Mouse (Mus musculus) WW6 (cell line): ENCODE results near the gene Frs3.

ENCODE experiments used
- DNase-seq: peaks from one replicate; pipeline ENCODE4 v3.0.0-alpha.2; 2013; ENCODE audit warnings: low read depth, low spot score

Frs3 gene

DNA sequence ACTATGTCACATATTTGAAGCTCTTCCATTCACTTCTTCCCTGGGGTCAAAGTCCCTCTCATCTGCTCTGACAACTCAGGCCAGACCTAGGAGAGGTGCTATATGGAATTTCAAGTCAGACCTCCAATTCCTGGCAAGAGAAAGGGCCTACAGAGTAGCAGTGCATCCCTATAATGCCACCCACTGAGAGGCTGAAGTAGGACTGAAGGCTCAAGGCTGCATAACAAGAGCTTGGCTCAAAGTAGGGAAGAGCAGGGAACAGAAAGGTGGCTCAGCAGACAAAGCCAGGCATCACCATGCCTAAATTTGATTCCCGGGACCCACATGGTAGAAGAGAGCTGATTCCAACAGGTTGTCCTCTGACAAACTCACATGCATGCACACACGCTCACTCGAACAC lies 2.8 kb downstream of the Frs3 start:
- DNase-seq = no peak

DNA sequence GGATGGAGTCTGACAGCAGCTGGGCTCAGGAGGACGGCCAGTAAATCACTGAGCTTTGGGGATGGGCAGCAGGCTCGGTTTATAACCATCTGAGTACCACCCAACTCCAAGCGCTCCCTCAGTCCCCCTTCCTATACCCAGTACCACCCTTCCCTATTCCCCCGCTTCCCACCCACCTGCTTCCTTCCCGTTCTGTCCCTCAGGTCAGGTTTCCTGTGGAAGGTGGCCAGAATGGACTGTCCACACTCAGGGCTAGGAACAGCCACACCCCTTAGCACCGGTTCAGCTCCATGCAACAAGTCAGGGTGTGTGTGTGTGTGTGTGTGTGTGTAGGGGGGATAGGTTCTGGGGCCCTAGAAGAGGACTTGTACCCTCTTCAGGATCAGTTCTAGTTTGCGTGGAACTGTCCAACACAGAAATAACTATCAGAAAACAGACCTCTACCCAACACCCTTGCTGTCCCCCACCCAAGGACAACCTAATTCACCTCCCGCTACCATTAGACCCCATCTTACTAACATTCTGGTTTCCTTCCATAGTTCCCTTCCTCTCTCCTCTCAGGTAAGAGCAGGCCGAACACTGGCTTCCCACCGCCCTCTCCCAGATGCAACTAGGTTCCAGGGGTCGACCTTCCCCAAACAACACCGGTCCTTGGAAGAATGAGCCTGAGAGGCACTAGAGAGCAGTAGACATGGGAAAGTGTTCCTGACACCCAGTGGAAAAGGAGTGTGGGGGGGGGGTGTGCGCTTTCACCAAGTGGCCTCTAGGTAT lies 5.0 kb downstream of the Frs3 start:
- DNase-seq = no peak

DNA sequence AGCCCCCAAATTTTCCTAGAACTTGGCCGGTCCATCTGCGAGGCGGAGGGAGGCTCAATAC lies 5.4 kb downstream of the Frs3 start, which contains the start of gene Gm21981:
Gene Gm21981, minus strand, starts transcription at position 14 of the 61 bp plus-strand sequence.
- DNase-seq = no peak

DNA sequence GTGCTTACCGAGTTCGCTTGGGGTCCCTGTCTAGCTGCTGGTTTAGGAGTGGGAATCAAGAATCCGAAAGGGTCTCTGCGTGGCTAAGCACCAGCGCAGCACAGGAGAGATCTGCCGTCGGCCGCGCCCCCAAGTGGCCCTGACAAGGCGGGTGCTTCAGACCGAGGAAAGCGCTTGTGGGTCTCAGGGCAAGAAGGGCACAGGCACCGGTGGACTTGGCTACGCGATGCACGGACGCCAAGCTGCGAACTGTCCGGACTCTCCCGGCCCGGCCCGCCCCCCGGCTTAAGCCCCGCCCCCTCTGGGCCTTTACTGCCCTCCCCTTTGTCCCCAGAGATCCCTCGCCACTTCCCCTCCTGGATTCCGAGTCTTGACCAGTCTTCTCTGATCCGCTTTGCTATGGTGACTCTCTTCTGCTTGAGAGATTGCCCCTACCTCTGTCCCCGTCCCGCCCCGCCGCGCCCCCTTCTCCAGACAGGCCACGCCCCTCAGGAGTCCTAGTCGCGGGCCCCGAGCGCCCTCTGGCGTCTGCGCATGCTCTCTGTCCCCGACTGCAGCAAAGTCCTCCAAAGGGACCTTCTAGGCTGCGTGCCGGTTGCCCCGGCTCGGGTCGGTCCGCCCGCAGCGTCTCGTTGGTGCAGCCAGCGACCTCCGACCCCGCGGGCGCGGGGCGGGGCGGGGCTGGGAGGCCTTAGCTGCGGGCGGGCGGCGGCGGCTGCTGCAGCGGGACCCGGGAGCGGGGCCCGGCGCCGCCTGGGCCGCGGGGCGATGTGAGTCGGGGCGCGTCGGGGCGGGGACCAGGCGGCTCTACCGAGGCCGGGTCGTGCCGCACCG lies 5.9 kb downstream of the Frs3 start, which contains the start of gene Prickle4:
Gene Prickle4, minus strand, starts transcription at position 234 of the 834 bp plus-strand sequence.
- DNase-seq = no peak

DNA sequence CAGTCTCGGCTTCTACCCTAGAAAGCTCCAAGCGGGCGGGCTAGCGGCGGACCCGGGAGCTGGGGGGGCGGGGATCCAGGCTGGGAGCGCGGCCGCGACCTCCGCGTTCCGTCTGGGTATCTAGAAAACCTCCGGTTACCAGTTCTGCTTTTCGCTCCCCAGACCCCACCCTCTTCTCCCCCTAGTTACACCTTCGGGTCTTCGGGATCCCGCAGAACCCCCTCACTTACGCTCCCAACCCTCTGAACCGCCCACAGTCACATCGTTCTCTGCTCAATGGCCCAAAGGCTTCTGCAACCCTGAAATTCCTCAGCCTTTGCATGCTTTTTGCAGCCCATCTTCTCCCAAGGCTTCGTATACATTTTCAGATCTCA lies 6.5 kb downstream of the Frs3 start:
- no peak for DNase-seq

DNA sequence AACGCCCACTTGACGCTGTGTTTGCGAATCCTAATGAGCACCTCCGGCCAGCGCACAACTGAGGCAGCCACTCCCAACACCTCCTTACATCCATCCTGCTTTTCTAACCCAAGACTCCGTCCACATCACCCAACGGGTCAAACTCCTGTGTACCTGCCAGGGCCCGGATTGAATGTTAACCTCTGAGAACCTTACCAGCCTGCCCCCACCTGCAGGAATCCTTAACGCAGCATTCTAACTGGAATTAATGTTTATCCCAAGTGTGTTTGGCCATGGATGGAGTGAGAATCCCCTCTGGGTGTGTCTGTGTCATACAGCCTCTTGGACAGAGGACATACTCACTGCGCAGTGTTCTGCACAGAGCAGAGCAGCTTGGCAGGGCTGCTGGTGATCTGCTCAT lies 9.3 kb downstream of the Frs3 start:
- DNase-seq = no peak

DNA sequence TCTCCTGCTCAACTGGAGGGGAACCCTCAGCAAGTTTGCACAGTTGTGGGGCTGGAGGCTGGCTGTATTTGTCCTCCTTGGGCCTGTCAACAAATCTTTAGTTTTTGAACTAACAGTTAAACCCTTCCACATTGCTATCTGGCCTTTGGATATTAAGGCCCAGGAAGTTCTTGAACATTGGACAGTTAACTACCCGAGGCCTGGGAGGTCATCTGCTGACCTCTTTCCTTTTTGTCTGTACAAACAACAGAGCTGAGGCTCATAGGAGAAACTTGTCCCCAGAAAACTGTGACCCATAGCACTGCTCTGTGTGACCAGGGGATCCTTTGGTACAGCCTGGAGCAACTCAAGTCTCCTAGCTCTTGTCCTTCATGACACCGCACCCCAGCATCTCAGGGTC lies 10.2 kb downstream of the Frs3 start:
- no peak for DNase-seq

DNA sequence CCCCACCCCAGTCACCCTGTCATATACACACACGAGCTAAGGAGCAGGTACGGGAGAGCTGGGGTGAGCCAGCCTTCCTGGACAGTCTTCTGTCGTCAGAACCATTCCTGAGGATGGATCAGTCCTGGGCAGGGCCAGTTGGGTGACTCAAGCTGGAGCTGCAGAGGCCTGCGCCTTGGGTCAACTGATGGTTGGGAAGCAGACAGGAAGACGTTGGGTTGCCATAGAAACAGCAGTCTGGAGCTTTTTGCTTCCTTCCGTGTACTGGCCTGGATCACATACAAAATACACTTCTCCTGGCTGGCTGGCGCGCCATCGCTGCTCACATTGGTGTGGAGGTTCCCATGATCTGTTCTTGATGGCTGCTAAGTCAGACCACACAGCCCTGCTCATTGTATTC lies 13.0 kb downstream of the Frs3 start:
- no peak for DNase-seq

DNA sequence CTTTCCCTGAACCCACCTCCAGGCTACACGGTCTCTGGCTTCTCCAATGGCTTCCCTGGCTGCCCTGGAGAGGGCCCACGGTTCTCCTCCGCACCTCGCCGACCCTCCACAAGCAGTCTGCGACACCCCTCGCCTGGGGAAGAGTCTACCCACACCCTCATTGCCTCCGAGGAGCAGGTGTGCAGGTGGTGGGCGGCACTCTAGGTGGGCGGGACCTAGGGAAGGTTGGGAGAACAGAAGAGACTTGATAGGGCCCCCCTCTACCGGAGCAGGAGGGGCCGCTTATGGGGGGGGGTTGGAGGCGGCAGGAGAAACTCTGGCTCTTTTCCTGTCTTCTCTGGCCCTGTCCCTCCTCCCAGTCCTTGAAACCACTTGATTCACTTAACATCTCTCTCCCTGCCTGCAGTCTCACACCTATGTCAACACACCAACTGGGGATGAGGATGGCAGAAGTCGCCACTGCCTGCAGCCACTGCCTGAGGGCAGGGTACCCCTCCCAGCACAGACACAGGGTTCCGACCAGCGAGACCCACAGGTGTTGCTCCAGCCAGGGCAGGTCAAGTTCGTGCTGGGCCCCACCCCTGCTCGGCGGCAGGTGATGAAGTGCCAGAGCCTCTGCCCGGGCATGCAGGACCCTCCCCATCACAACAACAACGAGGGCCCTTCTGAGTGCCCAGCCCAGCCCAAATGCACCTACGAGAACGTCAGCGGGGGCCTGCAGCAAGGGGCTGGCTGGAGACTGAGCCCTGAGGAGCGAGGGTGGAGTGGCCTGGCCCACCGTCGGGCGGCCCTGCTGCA lies 13.9 kb downstream of the Frs3 start:
- DNase-seq = no peak

DNA sequence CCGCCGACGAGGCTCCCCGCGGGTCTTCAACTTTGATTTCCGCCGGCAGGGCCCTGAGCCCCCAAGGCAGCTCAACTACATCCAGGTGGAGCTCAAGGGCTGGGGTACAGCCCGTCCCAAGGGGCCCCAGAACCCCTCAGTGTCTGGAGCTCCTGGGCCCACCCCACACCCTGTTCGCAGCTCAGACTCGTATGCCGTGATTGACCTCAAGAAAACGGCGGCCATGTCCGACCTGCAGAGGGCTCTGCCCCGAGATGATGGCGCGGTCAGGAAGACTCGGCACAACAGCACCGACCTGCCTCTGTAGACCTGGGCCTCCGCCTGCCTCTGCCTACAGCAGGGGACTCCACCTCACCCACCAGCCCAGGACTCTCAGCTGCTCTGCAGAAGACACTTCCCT lies 14.7 kb downstream of the Frs3 start:
- no peak for DNase-seq

DNA sequence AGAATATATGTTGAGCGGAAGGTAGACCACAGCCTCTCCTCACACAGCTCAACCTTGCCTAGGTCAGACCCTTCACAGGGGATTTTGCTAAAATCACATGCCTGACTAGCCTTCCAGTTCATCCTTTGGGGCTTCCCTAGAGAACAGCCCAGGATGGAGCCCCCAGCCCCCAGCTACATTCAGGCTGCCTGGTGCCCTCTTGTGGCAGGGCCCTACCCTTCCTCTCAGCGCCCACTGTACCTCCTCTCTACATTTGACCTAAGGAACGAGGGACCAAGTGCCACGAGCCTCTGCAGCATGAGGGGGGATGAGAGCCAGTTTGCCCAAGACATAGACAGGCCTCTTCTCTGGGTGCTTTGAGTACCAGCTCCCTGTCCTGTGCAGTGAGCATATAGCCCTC lies 15.9 kb downstream of the Frs3 start:
- no peak for DNase-seq

DNA sequence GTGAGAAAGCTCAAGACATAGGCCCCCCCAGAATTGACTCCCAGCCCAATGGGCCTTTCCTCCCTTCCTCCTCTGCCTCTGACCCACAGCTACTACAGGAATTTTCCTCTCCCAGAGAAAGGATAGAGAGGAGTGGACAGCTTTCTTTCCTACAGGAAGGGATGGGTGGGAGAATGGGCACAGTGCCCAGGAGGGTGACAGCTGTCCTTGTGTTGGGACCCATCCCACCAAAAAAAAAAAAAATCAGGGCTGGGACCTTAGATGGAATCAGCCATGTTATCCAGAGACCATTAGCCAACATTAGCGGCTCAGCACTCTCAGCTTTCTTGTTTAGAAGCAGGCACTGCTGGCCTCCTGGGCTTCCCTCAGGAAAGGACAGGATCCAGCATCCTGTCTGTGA lies 17.4 kb downstream of the Frs3 start:
- no peak for DNase-seq

DNA sequence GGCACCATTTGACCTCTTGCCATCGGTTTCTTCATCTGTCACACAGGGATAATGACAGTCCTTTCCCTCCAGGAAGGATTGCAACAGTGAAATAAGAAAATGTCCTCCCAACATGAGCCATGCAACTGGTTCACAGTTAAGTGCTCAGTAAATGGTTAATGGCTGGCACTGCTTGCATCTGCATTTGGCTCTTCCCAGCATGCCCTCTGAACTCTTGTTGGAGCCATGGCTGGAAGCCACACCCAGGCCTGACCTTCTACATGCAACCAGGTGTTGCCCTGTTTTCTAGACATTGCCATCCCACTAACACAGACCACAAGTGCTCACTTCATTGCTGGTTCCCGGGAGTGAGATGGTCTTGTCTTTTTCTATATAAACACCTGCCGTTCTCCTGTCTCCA lies 19.1 kb downstream of the Frs3 start:
- no peak for DNase-seq

DNA sequence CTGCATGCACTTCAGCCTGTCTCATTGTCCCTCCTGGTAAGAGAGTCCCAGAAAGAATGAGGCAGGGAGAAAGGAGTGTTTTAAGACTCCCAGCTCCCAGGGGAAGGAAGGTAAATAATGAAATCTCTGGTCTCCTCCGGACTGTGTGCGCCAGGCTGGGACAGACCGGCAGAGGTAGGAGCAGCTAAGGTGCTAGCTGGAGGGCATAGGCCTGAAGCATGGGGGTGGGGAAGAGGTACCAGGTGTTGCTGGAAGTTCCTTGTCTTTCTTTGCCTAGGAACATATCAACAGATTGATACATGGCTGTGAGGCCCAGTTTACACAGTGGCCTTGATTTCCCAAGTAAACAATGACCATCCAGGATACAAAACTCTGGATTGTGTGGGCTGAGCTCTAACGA lies 20.1 kb downstream of the Frs3 start:
- DNase-seq = no peak

DNA sequence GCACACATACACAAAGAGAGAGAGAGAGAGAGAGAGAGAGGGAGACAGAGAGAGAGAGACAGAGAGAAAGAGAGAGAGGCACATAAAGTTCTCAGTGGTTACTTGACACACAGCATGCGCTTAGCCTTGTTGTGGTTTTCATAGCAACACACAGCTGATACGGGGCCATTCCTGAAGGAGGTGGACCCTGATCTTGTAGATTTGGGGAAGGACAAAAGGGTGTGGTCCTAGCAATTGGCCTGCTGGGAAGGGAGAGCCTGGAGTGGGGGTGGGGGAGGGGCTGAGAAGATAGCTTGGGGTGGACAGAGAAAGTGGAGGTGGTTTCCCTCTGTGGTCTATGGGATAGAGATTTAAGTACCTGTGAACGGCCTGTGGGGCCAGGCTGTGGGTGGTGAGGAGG lies 21.2 kb downstream of the Frs3 start:
- DNase-seq = no peak

DNA sequence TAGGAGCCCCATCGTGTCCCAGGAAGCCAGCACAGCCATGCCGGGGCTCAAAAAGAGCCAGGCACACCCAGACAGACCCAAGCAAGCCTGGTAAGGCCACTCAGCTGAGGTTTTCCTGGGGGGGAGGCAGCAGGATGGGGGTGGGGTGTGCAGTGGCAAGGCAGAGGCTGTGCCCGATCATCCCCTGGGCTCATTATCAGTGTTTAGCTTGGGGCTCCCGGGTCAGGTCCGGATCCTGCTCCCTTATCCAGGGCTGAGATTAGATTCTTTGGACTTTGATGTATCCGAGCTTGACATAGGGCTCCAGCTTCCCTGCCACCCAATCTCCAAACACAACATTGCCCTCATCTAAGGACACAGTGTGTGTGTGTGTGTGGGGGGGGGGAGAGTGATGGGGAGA lies 23.1 kb downstream of the Frs3 start:
- no peak for DNase-seq

DNA sequence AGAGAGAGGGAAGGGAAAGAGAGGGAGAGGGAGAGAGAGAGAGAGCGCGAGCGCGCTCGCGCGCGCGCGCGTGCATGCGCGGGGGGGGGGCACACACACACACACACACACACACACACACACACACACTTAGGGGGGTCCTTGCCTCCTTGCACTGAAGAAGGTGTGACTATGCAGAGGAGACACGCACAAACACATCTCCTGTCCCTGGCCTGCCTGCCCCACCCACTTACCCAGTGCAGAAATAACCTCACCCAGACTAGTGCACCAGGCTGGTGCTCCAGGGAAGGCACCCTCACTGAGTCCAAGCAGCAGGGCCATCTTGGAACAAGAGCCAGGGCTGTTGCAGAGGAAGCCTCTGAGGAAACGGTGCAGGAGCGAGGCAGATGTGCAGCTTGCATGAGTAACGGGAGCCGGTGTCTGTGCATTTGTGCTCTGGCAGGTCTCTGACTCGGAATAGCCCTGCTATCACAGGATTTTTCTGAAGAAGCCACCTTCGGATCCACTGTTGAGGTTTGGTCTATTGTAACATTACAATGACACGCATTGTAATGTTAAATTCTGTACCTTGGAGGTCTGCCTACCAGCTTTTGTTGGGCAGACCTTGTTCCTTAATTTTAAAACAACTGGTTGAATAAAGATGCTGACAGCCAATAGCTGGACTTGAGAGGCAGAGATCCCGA lies 24.2 kb downstream of the Frs3 start:
- no peak for DNase-seq

DNA sequence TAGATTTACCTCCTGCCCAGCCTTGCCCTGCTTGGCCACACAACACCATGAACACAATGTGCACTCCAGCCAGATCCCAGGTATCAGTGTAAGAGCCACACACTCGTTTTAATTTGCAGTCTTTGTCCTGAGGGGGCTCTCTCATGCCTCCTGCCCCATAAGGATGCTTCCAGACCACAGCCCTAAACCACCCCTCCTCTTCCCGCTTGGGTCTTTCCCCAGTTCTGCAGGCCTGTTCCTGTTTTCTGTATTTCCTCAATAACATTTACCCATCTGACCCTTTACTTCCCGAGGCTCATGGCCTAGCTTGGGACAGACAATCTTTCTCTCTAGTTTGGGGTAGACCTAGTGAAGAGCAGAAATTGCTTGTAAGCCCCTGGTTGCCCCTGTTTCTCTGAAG lies 26.2 kb downstream of the Frs3 start:
- DNase-seq = no peak

DNA sequence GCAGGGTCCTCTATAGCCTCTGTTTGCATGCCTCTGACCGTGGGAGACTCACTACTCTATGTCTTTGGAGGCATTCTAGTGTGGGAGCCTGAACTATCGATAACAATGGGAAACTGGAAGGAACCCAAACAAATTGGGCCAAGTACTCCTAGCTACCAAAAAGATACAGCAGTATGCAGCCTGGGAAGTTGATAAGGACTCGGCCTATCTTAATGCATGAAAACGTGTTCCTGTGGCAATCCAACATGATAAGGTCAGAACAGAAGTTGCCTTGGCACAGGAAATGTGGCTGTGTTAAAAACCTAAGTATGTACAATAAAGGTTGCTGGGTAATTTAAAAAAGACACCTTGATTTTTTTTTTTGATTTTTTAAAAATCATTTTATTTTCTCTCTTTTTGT lies 32.4 kb downstream of the Frs3 start:
- DNase-seq = no peak

DNA sequence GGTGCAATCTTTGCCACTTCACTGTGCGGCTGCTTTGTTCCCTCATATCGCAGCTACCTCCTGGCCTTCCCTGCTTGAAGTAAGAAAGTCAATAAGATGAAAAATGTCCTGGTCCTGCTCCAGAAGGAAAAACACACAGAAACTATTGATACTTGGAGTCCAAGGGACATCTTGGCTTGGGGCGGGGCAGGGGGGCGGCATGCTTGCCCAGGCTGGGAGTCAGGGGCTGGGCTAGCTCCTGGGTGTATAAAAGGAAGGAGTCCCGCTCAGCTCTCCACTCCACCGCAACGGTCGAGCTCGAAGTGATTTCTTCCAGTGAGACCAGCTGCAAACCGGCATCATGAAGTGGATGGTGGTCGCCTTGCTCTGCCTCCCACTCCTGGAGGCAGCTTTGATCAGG lies 37.7 kb downstream of the Frs3 start, which contains the start of gene Pgc:
Gene Pgc, plus strand, starts transcription at position 277 of the 400 bp plus-strand sequence.
- DNase-seq = no peak

DNA sequence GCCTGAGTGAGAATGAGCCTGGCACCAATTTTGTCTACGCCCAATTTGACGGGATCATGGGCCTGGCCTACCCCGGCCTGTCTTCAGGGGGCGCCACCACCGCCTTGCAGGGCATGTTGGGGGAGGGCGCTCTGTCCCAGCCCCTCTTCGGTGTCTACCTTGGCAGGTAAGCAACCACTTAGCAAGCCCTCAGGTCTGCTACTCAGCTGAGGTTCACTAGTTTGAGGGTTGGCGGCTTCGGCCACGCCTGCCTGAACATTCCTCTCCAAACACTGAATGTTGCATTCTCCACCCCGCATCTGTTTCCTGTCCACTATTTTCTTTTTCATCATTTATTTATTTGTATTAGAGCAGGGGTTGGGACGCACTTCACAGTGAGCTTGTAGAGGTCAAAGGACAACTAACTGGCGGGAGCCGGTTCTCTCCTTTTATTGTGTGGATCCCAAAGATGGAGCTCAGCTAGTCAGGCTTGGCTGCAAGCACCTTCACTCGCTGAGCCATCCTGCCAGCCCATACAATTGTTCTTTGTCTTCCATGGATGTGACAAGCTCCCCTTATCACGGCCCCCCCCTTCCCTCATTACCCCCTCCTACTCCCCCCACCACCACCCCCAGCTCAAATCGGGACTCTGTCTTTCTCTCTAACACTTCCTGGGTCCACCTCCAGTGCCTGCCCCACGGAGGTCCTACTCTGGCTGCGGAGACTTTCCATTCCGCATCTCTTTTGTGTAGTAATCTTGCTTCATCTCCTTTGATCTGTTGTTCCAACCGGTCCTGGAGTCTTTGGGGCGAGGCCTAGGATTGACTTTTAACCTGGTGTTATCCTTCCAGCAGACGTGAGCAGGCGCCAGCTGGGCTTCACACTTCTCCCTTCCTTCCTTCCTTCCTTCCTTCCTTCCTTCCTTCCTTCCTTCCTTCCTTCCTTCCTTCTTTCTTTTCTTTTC lies 42.1 kb downstream of the Frs3 start:
- DNase-seq = no peak
